Mouse (Mus musculus) urinary bladder, postnatal 36 days (tissue): ENCODE results near the gene Large1.
"Not testable (repeated sequence)": the region's sequence is repeated elsewhere in the genome, so short reads cannot be mapped to it uniquely, and the experiment has no call there.

Source experiments
- DNase-seq, 2 experiments: peaks; one replicate each; pipeline ENCODE4 v3.0.0; 2022; ENCODE audit warnings: low spot score in 2 of 2, mixed read lengths in 1 of 2

The Large1 gene

GRCm38 (mm10) chr8:73017601-73018000, 335.7 kb downstream of the Large1 start:
- DNase-seq: peak in 1 of 2 experiments; percentile 2

GRCm38 (mm10) chr8:73016303-73016702, 337.0 kb downstream of the Large1 start:
- no peak for DNase-seq

GRCm38 (mm10) chr8:73007489-73007888, 345.9 kb downstream of the Large1 start:
- peak; percentile 7 to 8 for DNase-seq

- peak; percentile 14 to 17 for DNase-seq
These were observed 349.5 kb downstream of the Large1 start for GRCm38 (mm10) chr8:73003858-73004257.

- no peak for DNase-seq
These were observed 359.5 kb downstream of the Large1 start for GRCm38 (mm10) chr8:72993831-72994230.

GRCm38 (mm10) chr8:72990425-72990824, 362.9 kb downstream of the Large1 start:
- no peak for DNase-seq

- no peak for DNase-seq
These were observed 370.5 kb downstream of the Large1 start for GRCm38 (mm10) chr8:72982832-72983231.

- DNase-seq: no peak
These were observed 398.3 kb downstream of the Large1 start for GRCm38 (mm10) chr8:72955074-72955473.

- not testable (repeated sequence) for DNase-seq
These were observed 411.9 kb downstream of the Large1 start for GRCm38 (mm10) chr8:72941393-72941792.

GRCm38 (mm10) chr8:72919182-72919902, 434.0 kb downstream of the Large1 start:
- no peak for DNase-seq

- no peak for DNase-seq
These were observed 447.8 kb downstream of the Large1 start for GRCm38 (mm10) chr8:72905491-72905890.

GRCm38 (mm10) chr8:72901591-72901990, 451.7 kb downstream of the Large1 start:
- no peak for DNase-seq

- DNase-seq: no peak
These were observed 454.0 kb downstream of the Large1 start for GRCm38 (mm10) chr8:72899321-72899720.

GRCm38 (mm10) chr8:72883033-72883432, 470.3 kb downstream of the Large1 start:
- DNase-seq: no peak

- no peak for DNase-seq
These were observed 479.9 kb downstream of the Large1 start for GRCm38 (mm10) chr8:72873411-72873810.

- no peak for DNase-seq
These were observed 506.5 kb downstream of the Large1 start for GRCm38 (mm10) chr8:72846881-72847280.

GRCm38 (mm10) chr8:72835863-72836262, 517.5 kb downstream of the Large1 start:
- DNase-seq: no peak

- no peak for DNase-seq
These were observed 520.2 kb downstream of the Large1 start for GRCm38 (mm10) chr8:72833112-72833511.

GRCm38 (mm10) chr8:72832371-72832770, 521.0 kb downstream of the Large1 start:
- DNase-seq: no peak

GRCm38 (mm10) chr8:72817655-72818349, 535.5 kb downstream of the Large1 start:
- no peak for DNase-seq

GRCm38 (mm10) chr8:72816679-72817078, 536.7 kb downstream of the Large1 start:
- no peak for DNase-seq

GRCm38 (mm10) chr8:72815681-72816080, 537.7 kb downstream of the Large1 start:
- DNase-seq: peak in 1 of 2 experiments; percentile 37

- DNase-seq: no peak
These were observed 540.6 kb downstream of the Large1 start for GRCm38 (mm10) chr8:72812690-72813089.
